Mouse (Mus musculus): ENCODE measurements at regions not wholly inside any gene's neighbourhood (a gene's known extent, or its start where the extent isn't known, plus 50 kb on each side); places are given as distances from the start of the nearest gene placed in this dataset.
"Not testable (repeated sequence)": the region's sequence is repeated elsewhere in the genome, so short reads cannot be mapped to it uniquely, and the experiment has no call there.

DNA sequence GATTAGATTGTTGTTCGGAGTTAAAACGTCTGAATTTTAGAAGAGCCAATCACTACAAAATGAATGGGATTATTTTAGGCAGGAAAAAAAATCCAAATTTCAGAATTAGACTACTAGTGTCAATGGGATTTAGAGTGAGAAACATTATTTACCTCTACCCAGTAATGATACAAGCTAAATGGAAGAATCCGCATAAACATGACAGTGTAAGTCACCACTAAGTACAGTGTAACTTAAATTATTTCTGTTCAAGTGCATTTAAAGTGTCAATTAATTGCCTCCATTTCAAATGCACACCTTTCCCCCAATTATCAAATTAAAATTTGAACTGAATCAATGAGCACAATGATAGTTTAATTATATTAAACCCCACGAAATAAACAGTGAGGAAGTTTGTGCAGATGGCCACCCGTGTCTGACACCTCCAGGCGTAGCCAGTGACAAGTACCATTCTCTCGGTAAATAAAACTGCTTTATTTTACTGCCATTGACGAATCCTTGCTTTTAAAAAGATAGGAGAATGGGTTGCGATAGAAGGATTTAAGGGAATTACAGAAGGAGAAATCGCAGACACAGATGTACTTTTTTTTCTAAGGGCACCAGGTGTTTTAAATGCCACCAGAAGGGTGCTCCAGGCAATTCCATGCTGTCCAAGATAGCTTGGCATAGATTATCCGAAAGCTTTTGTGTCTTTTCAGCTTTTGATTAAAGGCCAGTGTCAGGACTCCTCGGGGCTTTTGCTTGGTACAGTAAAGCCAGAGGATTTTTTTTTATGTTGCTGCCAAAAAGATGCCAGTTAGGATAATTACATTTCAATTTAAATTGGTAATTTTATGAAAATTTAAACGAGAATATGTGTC lies 249.5 kb upstream of the Gm11146 start:
- DNase-seq (ENCODE audit: low spot score): no peak

DNA sequence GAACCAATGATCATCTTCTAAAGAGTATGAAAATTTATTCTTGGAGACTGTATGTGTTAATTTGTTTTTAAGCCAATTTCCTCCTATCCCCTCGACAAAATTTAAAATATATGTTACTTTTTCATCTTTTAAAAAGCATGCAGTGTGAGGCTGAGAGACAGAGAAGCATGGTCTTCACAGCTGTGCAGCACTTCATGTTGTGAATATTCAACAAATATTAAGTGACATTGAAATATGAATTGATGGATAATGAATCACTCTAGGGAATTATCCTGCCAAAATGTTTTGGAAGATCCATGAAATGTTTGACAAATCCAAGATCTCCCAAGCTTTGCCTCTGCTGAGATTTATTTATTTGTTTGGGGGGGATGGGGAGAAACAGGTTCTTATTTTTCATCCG lies 233.9 kb upstream of the Gm11146 start:
- no peak for DNase-seq (ENCODE audit: low spot score)

DNA sequence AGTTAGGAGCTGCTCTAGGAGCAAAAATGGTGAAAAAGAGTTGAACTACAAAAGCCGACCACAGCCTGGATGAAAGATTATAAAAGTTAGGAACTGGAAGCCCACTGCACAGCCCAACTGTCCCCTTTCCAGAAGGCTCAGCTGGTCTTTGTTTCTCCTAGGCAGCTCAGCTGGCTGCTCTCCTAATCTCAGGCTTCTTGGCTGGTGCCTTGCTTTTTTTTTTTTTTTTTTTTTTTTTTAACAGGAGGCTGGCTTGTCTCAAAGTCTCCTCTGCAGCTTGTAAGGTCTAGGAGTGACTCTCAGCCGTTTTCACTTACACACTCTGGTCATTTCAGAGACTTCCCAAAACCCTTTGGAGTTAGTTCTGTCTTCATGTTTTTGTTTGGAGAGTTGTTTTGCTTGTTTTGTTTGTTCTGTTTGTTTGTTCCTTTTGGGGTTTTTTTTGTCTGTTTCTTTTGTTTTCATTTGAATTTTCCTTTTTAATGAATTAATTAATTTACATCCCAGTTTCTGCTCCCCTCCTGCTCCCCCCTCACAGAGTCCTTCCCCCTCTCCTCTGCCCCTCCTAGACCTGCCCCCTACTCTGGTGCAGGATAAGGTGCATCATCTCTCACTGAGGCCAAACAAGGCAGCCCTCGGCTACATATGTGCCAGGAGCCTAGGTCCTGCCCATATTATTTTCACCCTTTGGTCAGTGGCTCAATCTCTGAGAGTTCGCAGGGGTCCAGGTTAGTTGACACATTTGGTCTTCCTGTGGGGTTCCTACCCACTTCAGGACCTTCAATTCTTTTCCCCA lies 225.6 kb upstream of the Gm11146 start:
- DNase-seq (ENCODE audit: low spot score): peak; percentile 57

DNA sequence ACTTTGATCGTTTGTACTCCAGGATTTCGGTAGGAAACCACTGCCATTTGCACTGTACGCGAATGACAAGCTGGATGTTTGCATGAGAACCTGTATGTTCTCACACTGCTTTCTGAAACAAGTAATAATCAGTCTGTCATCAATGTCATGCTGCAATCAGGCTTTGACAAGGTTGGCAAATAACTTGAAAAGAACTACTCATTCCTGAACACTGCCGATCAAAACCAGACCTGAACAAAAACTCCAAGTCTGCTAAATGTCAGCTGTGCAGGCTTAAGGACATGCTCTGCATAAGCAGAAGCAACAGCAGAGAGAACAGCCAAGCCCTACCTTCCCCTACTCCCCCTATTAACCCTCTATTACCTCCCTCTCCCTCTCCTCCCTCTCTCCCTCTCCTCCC lies 197.8 kb upstream of the Gm11146 start:
- no peak for DNase-seq (ENCODE audit: low spot score)

DNA sequence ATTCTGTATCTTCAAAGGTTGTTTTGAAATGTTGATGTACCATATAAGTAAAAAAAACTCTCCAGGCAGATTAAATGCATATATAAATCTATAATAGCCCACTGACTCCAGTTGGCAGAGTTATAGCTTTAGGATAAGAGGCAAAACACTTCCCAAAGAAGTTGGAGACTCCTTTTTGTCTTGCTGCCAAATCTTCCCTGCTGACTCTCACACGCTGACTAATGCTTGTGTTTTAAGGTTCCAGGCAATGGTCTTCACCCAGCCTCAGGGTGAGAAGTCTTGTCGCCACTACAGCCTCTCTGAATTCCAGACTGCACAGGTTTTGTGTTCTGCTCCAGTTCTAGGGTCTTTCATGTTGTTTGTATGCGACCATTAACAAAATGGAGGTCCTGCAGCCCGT lies 195.0 kb upstream of the Gm11146 start:
- DNase-seq (ENCODE audit: low spot score): no peak

DNA sequence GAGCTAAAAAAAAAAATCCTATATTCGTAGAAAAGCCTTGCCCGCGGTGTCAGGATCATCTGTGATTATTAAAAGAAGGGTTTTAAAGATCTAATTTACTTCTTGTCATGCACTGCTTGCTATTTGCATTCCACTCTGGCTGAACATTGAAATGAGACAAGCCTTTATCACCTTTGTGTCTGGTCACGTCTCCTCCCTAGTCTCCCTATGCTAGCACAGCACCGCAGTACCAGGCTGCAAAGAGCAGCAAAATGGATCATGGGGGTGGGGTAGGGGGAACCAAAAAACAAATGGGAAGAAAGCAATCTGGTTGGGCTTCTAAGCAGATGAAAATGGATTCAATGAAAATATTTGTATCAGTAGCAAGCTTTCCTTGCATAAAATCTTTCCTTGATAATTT lies 187.8 kb upstream of the Gm11146 start:
- DNase-seq (ENCODE audit: low spot score): no peak

DNA sequence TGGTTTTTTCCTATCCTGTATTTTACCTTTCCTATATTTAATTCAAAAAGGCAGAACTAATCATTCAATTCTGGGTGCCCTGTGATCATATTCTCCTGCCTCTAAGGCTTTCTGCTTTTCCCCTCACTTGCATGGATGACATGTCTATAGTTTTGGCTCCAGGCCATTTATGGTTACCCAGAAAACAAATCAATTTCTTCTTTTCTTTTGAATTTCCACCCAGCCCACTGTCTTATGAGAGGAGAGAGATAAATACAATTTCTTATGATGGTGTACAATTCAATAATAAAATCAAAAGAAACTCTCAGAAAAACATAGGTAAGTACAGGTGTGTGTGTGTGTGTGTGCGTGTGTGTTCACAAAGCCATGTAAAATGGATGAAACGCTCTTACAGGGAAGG lies 187.3 kb upstream of the Gm11146 start:
- DNase-seq (ENCODE audit: low spot score): no peak

DNA sequence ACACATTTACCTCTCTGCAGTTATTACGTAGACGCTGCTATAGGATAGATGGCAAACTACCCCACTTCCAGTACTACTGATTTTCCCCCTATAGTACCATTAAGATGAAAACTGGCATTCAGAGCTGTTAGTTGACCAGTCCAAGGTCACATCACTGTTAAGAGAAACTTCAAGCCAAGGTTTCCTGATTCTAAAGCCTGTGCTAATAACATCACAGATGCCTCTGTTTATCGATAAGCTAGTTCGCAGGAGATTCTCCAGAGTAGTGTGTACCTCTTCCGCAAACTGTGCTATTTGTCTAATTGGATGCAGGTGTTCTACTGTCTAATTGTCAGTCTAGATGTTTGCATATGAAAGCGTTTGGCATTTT lies 186.9 kb upstream of the Gm11146 start:
- DNase-seq (ENCODE audit: low spot score): no peak

DNA sequence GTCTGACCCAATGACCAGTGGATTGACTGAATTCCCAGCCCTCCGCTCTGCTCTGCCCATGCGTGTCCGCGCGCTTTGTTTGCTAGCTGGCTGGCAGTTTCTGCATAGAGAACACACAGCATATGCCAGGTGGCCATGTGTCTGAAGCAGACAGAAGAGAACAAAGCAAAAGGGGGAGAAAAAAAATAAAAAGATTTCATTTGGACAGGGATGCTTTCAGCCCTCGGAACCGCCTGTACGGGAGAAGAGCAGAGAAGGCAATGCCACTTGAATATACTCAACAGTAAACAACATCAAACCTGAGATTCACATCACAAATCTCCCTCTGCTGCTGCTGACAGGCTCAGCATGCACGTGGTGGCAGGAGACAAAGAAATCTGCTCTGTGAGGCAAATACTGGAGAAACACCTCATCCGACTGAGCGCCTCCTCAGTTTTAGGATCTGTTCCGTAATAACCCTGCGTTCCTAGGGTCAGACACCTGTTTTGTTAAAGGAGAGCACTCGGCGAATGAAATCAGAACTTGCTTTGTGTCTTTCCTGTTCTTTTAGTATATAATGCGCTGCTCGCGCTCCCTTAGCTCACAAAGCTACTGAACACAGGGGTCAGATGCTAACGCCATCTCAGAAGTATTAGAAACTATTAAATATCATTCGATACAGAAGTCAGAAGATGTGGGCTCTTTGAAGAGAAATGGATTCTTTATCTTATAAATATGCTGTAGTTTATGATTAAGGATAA lies 186.3 kb upstream of the Gm11146 start:
- no peak for DNase-seq (ENCODE audit: low spot score)

DNA sequence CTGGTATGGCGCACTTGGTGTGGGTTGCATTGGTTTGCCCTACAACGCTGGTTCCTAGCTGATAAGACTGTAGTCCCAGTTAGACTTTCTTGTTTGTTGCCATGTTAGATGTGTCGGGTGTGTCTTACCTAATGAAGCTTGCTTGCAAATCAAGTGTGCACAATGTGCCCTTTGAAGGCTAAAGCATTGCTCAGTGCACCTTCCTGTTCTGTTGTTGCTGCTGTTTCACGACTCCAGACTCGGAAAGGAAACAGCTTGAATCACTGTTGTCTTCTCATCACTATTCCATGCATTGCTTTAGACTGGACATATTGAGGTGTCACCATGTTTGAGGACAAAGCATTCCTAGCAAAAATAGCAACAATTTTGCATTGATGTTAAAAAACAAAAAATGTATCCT lies 185.1 kb upstream of the Gm11146 start:
- no peak for DNase-seq (ENCODE audit: low spot score)

DNA sequence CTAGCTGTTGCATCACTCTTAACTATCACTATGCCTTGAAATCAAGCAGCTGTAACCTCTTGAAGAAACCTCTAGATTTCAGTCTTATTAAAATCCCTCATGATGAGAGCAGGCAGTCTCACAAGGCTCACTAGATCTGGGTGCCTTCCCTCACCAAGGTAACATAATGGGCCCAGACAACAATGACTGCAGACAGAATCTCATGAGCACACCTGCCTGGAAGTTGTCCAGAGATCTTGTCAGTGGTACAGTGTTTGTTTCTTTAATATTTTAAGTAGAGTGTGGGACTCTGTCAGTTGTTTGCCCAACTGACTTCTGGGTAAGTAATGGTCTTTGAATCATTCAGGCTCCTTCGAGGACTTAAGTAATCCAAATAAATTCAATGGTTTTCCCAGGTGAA lies 177.1 kb upstream of the Gm11146 start:
- no peak for DNase-seq (ENCODE audit: low spot score)

DNA sequence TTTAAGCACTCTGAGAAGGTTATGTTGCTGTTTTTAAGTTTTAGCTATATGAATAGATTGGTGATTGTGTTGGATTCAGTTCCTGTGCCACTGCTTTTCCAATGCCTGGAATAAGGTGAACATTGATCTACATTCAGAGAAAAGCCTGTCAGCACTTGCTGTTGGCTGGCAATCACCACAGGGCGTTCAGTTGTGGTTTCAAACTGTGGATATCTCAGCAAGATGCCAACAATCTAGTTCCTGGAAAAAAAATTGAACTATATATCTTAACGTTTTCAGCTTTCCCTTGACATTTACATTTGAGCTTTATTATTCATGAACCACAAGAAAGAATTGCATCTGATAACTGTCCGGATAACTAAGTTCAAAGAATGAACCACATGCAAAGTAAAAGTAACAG lies 170.2 kb upstream of the Gm11146 start:
- DNase-seq (ENCODE audit: low spot score): no peak

DNA sequence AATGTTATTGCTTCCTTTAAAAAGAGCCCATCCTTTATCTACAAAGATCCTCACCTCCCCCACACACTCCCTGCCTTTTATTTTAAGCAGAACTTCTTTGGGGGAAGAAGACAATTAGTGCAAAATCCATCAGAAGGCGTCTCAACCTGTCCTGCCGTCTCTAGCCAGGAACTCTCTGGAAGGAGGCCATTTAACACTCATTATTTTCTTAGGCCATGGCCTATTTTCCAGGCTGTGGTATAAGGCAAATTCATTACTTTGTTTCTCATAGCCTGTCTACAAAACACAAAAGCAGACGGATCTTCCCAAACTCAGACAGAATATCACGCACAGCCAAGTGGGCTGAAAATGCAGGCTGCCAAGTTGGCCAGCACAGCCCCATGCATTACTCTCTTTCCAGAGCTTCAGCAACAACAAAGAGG lies 159.0 kb upstream of the Gm11146 start:
- no peak for DNase-seq (ENCODE audit: low spot score)

DNA sequence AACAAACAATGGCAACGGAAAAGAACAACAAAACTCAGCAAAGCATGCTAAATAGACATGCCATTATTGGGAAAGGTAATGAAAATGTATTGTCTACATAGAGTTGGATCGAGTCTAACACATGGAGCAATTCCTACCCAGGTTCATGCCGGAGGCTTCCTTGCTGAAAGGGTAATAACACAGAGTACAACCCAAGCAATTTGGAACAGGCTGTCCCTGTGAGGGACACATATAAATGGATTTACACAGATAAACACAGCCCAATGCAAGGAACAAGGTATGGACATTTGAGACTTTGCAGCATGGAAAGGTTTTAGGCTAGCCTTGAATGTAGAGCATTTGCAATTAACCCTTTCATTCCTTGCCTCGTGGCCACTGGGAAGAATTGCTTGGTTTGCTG lies 158.6 kb upstream of the Gm11146 start:
- DNase-seq (ENCODE audit: low spot score): no peak

DNA sequence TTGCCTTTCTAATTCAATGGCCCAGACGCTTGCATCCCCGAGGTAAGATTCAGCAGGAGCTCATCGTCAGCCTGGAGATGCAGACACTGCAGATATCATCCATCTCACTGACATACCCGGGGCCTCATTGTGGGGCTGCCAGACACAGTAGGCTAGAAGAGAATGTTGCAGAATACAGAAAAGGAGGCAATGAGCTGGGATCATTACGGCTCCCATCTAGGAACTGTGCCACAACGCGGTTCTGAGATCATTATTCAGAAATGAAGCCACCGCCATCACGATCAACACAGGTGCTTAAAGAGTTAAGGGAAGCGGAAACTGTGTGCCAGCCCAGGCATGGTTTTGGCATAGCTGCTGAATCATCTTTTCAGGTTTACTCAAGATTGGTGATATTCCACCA lies 158.1 kb upstream of the Gm11146 start:
- no peak for DNase-seq (ENCODE audit: low spot score)

DNA sequence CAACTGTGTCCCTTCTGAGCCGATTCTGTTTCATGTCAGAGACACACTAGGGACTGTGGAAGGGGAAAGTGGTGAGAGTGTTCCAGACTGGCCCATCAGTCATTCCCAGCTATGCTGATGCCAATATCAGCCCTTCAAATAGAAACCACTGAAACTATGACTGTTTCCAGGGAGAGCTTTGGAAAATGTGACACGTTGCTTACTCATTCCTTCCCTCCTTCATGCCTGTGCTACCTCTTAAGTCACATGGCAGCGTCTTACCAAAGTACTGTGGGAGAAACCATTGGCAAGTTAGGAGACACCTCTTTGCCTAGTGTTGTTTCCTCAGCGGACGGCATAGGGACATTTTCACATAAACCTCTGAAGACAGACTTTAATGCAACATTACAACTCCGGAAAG lies 153.0 kb upstream of the Gm11146 start:
- no peak for DNase-seq (ENCODE audit: low spot score)

DNA sequence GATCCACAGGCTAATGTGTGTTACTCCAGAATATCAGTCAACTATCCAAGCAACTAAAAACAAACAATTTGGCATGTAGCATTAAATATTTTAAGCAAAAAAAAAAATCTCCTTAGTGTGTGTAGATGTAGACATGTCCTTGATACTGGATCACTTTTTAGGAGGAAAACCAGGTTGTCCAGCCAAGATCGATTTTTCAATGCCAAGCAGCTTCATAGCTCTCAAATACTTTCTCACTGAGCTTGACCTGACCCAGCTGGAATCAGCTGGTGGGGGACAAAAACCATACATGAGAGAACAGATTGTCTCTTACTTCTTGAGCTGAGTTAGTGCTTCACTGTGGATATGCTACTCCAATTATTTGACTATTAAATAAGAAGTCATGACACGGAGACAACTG lies 147.6 kb upstream of the Gm11146 start:
- DNase-seq (ENCODE audit: low spot score): peak; percentile 14

DNA sequence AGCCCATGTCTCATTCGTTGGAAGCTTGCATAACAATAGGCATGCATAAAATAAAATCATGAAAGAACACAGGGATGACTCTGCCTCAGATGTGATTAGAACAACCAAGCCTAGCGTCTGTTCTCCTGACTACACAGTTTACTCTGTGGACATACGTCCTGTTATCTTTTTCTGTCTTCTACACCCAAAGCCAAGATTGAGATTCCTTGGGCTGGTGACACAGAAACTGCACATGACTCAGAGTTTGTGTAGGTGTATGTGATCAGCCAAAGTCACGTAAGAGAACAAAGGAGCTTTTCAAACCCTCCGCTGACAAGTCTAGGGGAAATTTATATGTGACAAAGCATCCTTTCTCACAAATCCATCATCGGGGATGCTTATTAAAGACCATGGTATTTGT lies 141.9 kb upstream of the Gm11146 start:
- DNase-seq (ENCODE audit: low spot score): no peak

DNA sequence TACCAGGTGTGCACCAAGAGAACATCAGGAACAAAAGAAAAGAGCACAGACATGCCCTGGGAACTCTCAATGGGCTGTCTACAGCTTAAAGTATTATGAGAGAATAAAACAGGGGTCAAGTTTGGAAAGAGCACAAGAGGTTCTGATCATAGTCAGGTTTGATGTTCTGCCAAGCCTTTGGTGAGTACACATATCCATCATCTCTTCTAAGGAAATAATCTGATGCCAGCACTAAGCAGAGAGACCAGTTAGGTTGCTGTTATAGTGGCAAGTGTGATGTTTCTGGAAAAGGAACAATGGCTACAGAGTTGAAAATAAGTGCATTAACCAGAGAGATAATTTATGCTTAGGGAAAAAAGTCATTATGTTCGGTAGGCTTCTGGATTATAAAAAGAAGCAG lies 136.9 kb upstream of the Gm11146 start:
- no peak for DNase-seq (ENCODE audit: low spot score)

DNA sequence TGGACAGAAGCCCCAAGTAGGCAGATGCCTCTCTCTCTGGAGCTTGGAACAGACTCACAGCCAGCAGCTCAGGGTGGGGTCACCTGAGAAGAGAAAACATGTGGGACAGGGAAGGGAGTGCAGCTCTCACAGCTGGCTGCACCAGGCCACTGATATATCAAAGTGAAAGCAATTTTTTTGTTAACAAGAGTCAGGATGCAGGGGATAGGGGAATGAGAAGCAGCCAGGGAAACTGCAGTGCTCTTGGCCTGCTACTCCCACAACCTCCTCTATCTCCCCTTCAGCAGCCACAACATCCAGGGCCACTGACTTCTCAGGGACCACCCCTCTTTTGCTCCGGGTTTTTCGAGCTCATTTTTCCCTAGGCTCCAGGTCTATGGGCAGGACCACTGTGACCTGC lies 117.5 kb upstream of the Gm11146 start:
- DNase-seq (ENCODE audit: low spot score): no peak

DNA sequence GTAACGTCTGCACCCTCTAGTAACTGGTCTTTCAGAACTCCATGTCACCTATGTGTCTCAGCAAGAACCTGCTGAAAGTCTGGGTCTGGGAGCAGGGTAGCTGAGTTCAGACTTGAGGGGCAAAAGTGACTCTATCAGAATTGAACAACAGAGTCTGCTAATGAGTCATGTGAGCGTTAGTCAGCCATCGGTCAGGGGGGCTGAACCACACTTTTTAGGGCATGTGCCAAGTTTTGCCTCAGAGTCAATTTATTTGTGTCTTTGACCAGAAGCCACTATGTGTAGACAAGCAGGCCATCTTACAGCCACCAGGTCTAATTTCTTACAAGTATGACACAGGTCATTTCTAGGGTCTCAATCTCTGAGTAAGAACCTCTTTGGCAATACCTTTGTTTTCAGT lies 115.9 kb upstream of the Gm11146 start:
- not testable (repeated sequence) for DNase-seq (ENCODE audit: low spot score)

DNA sequence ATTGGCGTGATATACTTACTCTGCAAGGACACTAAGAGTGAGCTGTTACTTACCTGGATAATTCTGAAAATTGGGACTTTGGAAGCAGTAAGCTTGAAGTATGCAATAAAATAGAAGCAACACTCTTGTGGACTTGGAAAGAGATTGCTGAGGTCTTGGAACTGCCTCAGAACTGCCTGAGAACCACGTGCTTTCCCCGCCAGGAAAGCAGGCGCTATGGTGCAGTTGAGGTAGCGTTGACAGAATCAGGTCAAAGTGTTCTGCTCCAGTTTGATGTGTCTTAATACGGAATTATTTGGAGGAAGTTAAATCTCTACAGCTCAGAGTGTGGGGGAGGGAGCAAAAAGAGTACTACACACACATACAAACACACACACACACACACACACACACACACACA lies 102.8 kb upstream of the Gm11146 start:
- DNase-seq (ENCODE audit: low spot score): no peak

DNA sequence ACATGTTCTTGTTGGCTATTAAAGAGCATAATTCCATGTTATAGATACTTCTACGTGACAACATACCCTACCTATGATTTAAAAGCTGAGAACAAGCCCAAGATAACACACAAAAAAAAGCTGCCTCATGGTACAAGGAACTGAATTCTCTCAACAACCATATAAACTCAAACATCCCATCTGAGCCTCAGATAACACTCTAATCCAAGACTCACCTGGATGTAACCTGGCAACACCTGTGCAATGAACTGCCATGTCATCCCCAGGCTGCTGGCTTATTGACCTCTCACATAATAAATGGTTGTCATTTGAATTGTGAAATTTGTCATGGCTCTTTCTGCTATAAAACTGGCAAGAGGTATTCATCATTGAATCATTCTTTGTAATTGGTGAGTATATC lies 93.5 kb upstream of the Gm11146 start:
- no peak for DNase-seq (ENCODE audit: low spot score)
